Mouse (Mus musculus) heart, embryonic 14.5 days (tissue): ENCODE data around the gene Pom121. TPM values are rescaled to one million over a fixed set of nuclear protein-coding genes. Genes with fewer than 3 reads are reported as not detected.

Experiments
- ATAC-seq: fragments of 200-750 bp; cut with Nextera tagmentation; 2 replicates; pipeline ENCODE4 v1.8.0; 2017; ENCODE audit warnings: low read depth, moderate TSS enrichment; ENCODE audit not compliant: insufficient number of reproducible peaks, insufficient read depth, low FRiP score
- H3K27ac ChIP-seq, 2 experiments: fragments of 200-500 bp in 1 of 2; fragments of 300-500 bp in 1 of 2; sonication (generic) in 1 of 2; replicated peaks in 1 of 2; 2 replicates each; pipeline ENCODE4 v1.5.1; 2012 to 2014; ENCODE audit warnings: low read depth in 2 of 2, low read length in 2 of 2, control low read depth in 1 of 2, mild to moderate bottlenecking in 1 of 2, mixed read lengths in 1 of 2; ENCODE audit not compliant: control insufficient read depth in 1 of 2, insufficient read depth in 1 of 2
- H3K27me3 ChIP-seq: fragments of 300-500 bp; sonication (generic); 2 replicates; pipeline ENCODE4 v1.6.1; 2014; ENCODE audit warnings: mild to moderate bottlenecking, low read length, control low read depth; ENCODE audit not compliant: control insufficient read depth, insufficient read depth
- H3K36me3 ChIP-seq: fragments of 300-500 bp; sonication (generic); 2 replicates; pipeline ENCODE4 v1.6.1; 2014; ENCODE audit warnings: mild to moderate bottlenecking, control low read depth, low read length, mixed read lengths; ENCODE audit not compliant: control insufficient read depth, insufficient read depth
- H3K4me1 ChIP-seq, 2 experiments: fragments of 200-500 bp in 1 of 2; fragments of 300-500 bp in 1 of 2; sonication (generic) in 1 of 2; 2 replicates each; pipeline ENCODE4 v1.6.1; 2012 to 2014; ENCODE audit warnings: low read length in 2 of 2, control low read depth in 1 of 2, mixed read lengths in 1 of 2; ENCODE audit not compliant: control insufficient read depth in 2 of 2, insufficient read depth in 2 of 2
- H3K4me2 ChIP-seq: fragments of 300-500 bp; sonication (generic); 2 replicates; pipeline ENCODE4 v1.6.1; 2014; ENCODE audit warnings: mild to moderate bottlenecking, low read length
- H3K4me3 ChIP-seq, 2 experiments: fragments of 200-500 bp in 1 of 2; fragments of 300-500 bp in 1 of 2; sonication (generic) in 1 of 2; 2 replicates each; pipeline ENCODE4 v1.5.1; 2012 to 2014; ENCODE audit warnings: low read length in 2 of 2, mild to moderate bottlenecking in 2 of 2, control low read depth in 1 of 2, low read depth in 1 of 2, moderate library complexity in 1 of 2; ENCODE audit not compliant: control insufficient read depth in 1 of 2, insufficient read depth in 1 of 2
- H3K9ac ChIP-seq: fragments of 300-500 bp; sonication (generic); 2 replicates; pipeline ENCODE4 v1.6.1; 2014; ENCODE audit warnings: mild to moderate bottlenecking, low read length
- H3K9me3 ChIP-seq: fragments of 300-500 bp; sonication (generic); 2 replicates; pipeline ENCODE4 v1.6.1; 2016; ENCODE audit warnings: low read length, control low read depth; ENCODE audit not compliant: control insufficient read depth
- WGBS: fragments of 180-500 bp; shearing (Covaris S2); extraction: QIAGEN DNeasy Blood & Tissue Kit; methylation state at CpG from one replicate; pipeline ENCODE4 v1.1.7; 2014; 5-methylcytosine and 5-hydroxymethylcytosine counted together
- polyA plus RNA-seq: library from polyadenylated mRNA; unstranded; fragments of >200 nt; fragmentation: Nextera tagmentation; extraction: Ambion mirVana; gene quantifications from 2 replicates; pipeline ENCODE4 v1.2.1, GENCODE M21; 2014

The Pom121 gene
- polyA plus RNA-seq: 8.2 and 10.7 TPM in 2 replicates

GRCm38 (mm10) chr5:135394004-135394823 lies at the start of gene Pom121:
TSS of gene Pom121 (minus strand) at chr5:135394546.
- Histone ChIP-seq H3K27me3 (no peaks in the 10 kb centered on the region), H3K36me3 (peaks cover 31% of the 10 kb centered on the region), H3K4me3 (peak within 1 kb of the TSS; percentile 95 to 99), H3K9me3 (no peaks in the 10 kb centered on the region), H3K4me2 (peak within 1 kb of the TSS; percentile 76), H3K4me1 (peaks cover 3 to 14% of the 10 kb centered on the region in 2 experiments; a peak in 3 of 4 replicates), H3K9ac (peak within 1 kb of the TSS; percentile 98), H3K27ac (peak within 1 kb of the TSS; percentile 87 to 88)
- ATAC-seq: peak; percentile 86
- WGBS: under 1% methylated on average over 97 of the region's 110 CpGs

GRCm38 (mm10) chr5:135442430-135442829 lies 48.1 kb upstream of the Pom121 start:
- Histone ChIP-seq H3K36me3 (peaks cover 61% of the 10 kb centered on the region), H3K27ac (peak overlapping the region; percentile 63 to 71), H3K9me3 (no peaks in the 10 kb centered on the region), H3K27me3 (no peaks in the 10 kb centered on the region), H3K9ac (no peak overlapping the region), H3K4me3 (no peak overlapping the region), H3K4me2 (no peak overlapping the region), H3K4me1 (peaks cover 7 to 14% of the 10 kb centered on the region in 2 experiments)
- WGBS: 57% methylated on average over 7 of the region's 7 CpGs
- ATAC-seq: 0 out of 2 replicates have a peak, but pooled peaks have one; percentile 36

- no peak overlapping the region for H3K4me3 ChIP-seq
- WGBS: 96% methylated on average over 10 of the region's 10 CpGs
- no peak for ATAC-seq
- H3K27ac ChIP-seq: no peak overlapping the region
- H3K4me1 ChIP-seq: peaks cover 0 to 2% of the 10 kb centered on the region in 2 experiments; a peak in 1 of 4 replicates
- H3K9ac ChIP-seq: no peak overlapping the region
- peaks cover 74% of the 10 kb centered on the region for H3K36me3 ChIP-seq
- no peaks in the 10 kb centered on the region for H3K27me3 ChIP-seq
- H3K4me2 ChIP-seq: no peak overlapping the region
- peaks cover 4% of the 10 kb centered on the region for H3K9me3 ChIP-seq
These were observed 40.7 kb upstream of the Pom121 start for GRCm38 (mm10) chr5:135435039-135435438.

GRCm38 (mm10) chr5:135433861-135434260 lies 39.5 kb upstream of the Pom121 start:
- peaks cover 83% of the 10 kb centered on the region for H3K36me3 ChIP-seq
- H3K27me3 ChIP-seq: no peaks in the 10 kb centered on the region
- peaks cover 0 to 2% of the 10 kb centered on the region in 2 experiments; a peak in 1 of 4 replicates for H3K4me1 ChIP-seq
- H3K4me2 ChIP-seq: no peak overlapping the region
- H3K9ac ChIP-seq: no peak overlapping the region
- H3K9me3 ChIP-seq: peaks cover 4% of the 10 kb centered on the region
- ATAC-seq: no peak
- 96% methylated on average over 4 of the region's 4 CpGs for WGBS
- H3K4me3 ChIP-seq: no peak overlapping the region
- no peak overlapping the region for H3K27ac ChIP-seq

GRCm38 (mm10) chr5:135431111-135431510 lies 36.8 kb upstream of the Pom121 start:
- Histone ChIP-seq H3K4me3 (no peak overlapping the region), H3K9ac (no peak overlapping the region), H3K36me3 (peaks cover 87% of the 10 kb centered on the region), H3K27me3 (no peaks in the 10 kb centered on the region), H3K4me2 (no peak overlapping the region), H3K9me3 (peaks cover 4% of the 10 kb centered on the region), H3K27ac (no peak overlapping the region; a peak in 1 of 4 replicates), H3K4me1 (peaks cover 0 to 2% of the 10 kb centered on the region in 2 experiments; a peak in 1 of 4 replicates)
- WGBS: 59% methylated on average over 6 of the region's 6 CpGs
- ATAC-seq: no peak

- Histone ChIP-seq H3K27ac (no peak overlapping the region), H3K9me3 (no peaks in the 10 kb centered on the region), H3K9ac (no peak overlapping the region), H3K4me3 (no peak overlapping the region), H3K27me3 (no peaks in the 10 kb centered on the region), H3K4me1 (peaks cover 0 to 2% of the 10 kb centered on the region in 2 experiments; a peak in 1 of 4 replicates), H3K4me2 (no peak overlapping the region), H3K36me3 (peaks cover 89% of the 10 kb centered on the region)
- no peak for ATAC-seq
- WGBS: 67% methylated on average over 5 of the region's 5 CpGs
These were observed 34.4 kb upstream of the Pom121 start for GRCm38 (mm10) chr5:135428786-135429185.

GRCm38 (mm10) chr5:135410266-135410665 lies 15.9 kb upstream of the Pom121 start:
- no peak overlapping the region for H3K4me3 ChIP-seq
- H3K4me1 ChIP-seq: no peaks in the 10 kb centered on the region
- H3K4me2 ChIP-seq: no peak overlapping the region
- WGBS: 87% methylated on average over 9 of the region's 9 CpGs
- H3K36me3 ChIP-seq: peaks cover 56% of the 10 kb centered on the region
- H3K9ac ChIP-seq: no peak overlapping the region
- H3K27ac ChIP-seq: no peak overlapping the region
- ATAC-seq: no peak
- H3K9me3 ChIP-seq: no peaks in the 10 kb centered on the region
- H3K27me3 ChIP-seq: no peaks in the 10 kb centered on the region
